Mouse (Mus musculus) kidney, postnatal 0 days (tissue): ENCODE results near the gene Dnm1l. TPM values are rescaled to one million over a fixed set of nuclear protein-coding genes. Genes with fewer than 3 reads are reported as not detected.

Experiments used
- ATAC-seq: fragments of 200-750 bp; cut with Nextera tagmentation; replicated peaks from 2 replicates; pipeline ENCODE4 v1.8.0; 2017; ENCODE audit warnings: low read depth, moderate number of reproducible peaks, moderate TSS enrichment, moderate library complexity; ENCODE audit not compliant: low FRiP score
- DNase-seq: peaks from one replicate; pipeline ENCODE4 v3.0.0-alpha.2; 2016; ENCODE audit warnings: low spot score
- H3K27ac ChIP-seq: fragments of 300-500 bp; sonication (generic); 2 replicates; pipeline ENCODE4 v1.5.1; 2014; ENCODE audit warnings: mild to moderate bottlenecking
- H3K27me3 ChIP-seq: fragments of 300-500 bp; sonication (generic); 2 replicates; pipeline ENCODE4 v1.6.1; 2014; ENCODE audit warnings: low read length, mixed read lengths; ENCODE audit not compliant: insufficient read depth
- H3K36me3 ChIP-seq: fragments of 300-500 bp; sonication (generic); 2 replicates; pipeline ENCODE4 v1.6.1; 2014; ENCODE audit warnings: low read length, mixed read lengths; ENCODE audit not compliant: insufficient read depth
- H3K4me1 ChIP-seq: fragments of 300-500 bp; sonication (generic); replicated peaks from 2 replicates; pipeline ENCODE4 v1.6.1; 2014; ENCODE audit warnings: antibody characterized with exemption, low read length, mixed read lengths; ENCODE audit not compliant: insufficient read depth
- H3K4me2 ChIP-seq: fragments of 300-500 bp; sonication (generic); 2 replicates; pipeline ENCODE4 v1.6.1; 2014; ENCODE audit warnings: mild to moderate bottlenecking, low read length, moderate library complexity, mixed read lengths
- H3K4me3 ChIP-seq: fragments of 300-500 bp; sonication (generic); replicated peaks from 2 replicates; pipeline ENCODE4 v1.5.1; 2014; ENCODE audit warnings: low read depth, low read length
- H3K9ac ChIP-seq: fragments of 300-500 bp; sonication (generic); 2 replicates; pipeline ENCODE4 v1.6.1; 2014; ENCODE audit warnings: low read depth, low read length
- H3K9me3 ChIP-seq: fragments of 300-500 bp; sonication (generic); replicated peaks from 2 replicates; pipeline ENCODE4 v1.6.1; 2016; ENCODE audit warnings: low read length, inconsistent platforms, mixed read lengths
- CTCF ChIP-seq: IDR thresholded peaks from 2 replicates; pipeline ENCODE4 v1.5.1; 2016; ENCODE audit warnings: antibody characterized with exemption, low read depth, mild to moderate bottlenecking, moderate library complexity
- WGBS: fragments of 180-500 bp; shearing (Covaris S2); extraction: QIAGEN DNeasy Blood & Tissue Kit; methylation state at CpG from one replicate; pipeline ENCODE4 v1.1.7; 2014; 5-methylcytosine and 5-hydroxymethylcytosine counted together
- polyA plus RNA-seq: library from polyadenylated mRNA; unstranded; fragments of >200 nt; fragmentation: Nextera tagmentation; extraction: Ambion mirVana; gene quantifications from 2 replicates; pipeline ENCODE4 v1.2.1, GENCODE M21; 2015

Gene Dnm1l
- polyA plus RNA-seq, 1 experiment from 2014 or later, result 42.6 TPM

DNA sequence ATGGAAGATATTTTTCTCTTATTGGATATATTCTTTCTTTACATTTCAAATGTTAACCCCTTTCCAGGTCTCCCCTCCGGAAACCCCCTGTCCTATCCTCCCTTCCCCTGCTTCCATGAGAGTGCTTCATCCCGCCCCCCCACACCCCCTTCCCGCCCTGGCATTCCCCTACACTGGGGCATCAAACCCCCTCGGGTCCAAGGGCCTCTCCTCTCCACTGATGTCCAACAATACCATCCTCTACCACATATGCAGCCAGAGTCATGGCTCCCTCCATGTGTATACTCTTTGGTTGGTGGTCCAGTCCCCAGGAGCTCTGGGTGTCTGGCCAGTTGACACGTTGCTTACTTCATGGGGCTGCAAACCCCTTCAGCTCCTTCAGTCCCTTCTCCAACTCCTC, 47.4 kb downstream of the Dnm1l start:
- TF ChIP-seq CTCF, result no peak
- H3K36me3 ChIP-seq, result peaks cover 24% of the 10 kb centered on the region
- WGBS, result 90% methylated on average over 5 of the region's 5 CpGs
- H3K27me3 ChIP-seq, result no peaks in the 10 kb centered on the region
- H3K9ac ChIP-seq, result no peak overlapping the region
- no peak for DNase-seq
- H3K27ac ChIP-seq, result no peak overlapping the region
- no peaks in the 10 kb centered on the region for H3K4me1 ChIP-seq
- H3K9me3 ChIP-seq, result no peaks in the 10 kb centered on the region
- ATAC-seq, result no peak; the same call in 1 of the 2 replicates
- H3K4me3 ChIP-seq, result no peak overlapping the region
- H3K4me2 ChIP-seq, result no peak overlapping the region

DNA sequence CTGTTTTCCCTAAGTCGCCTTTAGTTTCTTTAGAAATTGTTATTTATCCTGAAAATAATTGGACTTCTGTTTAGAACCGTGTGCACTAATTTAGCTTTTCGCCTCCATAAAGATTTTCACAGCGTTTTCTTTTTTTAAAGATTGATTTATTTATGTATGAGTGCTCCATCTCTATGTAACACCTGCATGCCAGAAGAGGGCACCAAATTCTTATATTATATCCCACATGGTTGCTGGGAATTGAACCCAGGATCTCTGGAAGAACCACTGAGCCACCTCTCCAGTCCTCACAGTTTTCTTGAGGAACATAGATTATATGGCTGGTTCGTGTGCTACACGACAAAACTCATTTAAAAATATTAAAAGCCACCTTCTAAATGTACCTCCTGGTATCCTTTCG, 54.9 kb downstream of the Dnm1l start:
- Histone ChIP-seq H3K4me1 (0 out of 2 replicates have a peak, but pooled peaks cover 2% of the 10 kb centered on the region), H3K9ac (peak overlapping the region; percentile 88; the same call in 1 of the 2 replicates), H3K9me3 (no peaks in the 10 kb centered on the region), H3K27me3 (no peaks in the 10 kb centered on the region), H3K27ac (peak overlapping the region; percentile 88), H3K4me3 (peak overlapping the region; percentile 80), H3K36me3 (0 out of 2 replicates have a peak, but pooled peaks cover 11% of the 10 kb centered on the region), H3K4me2 (peak overlapping the region; percentile 88)
- TF ChIP-seq CTCF, result peak; percentile 50
- ATAC-seq (no peak), DNase-seq (peak; percentile 50)
- WGBS, result 18% methylated on average over 7 of the region's 7 CpGs

DNA sequence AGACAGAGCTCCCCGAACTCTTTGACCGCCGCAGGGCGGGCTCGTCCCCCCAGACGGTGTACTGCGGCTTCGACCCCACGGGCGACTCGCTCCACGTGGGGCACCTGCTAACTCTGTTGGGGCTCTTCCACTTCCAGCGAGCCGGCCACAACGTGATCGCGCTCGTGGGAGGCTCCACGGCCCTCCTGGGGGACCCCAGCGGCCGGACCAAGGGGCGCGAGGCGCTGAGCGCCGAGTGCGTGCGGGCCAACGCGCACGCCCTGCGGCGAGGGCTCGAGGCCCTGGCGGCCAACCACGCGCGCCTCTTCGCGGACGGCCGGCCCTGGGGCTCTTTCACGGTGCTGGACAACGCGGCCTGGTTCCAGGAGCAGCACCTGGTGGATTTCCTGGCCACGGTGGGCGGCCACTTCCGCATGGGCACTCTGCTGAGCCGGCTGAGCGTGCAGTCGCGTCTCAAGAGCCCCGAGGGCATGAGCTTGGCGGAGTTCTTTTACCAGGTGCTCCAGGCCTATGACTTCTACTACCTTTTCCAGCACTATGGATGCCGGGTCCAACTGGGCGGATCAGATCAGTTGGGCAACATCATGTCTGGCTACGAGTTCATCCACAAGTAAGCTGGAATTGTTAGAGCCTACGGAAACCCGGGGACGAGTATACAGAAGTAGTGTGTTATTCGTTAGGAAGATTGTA, 55.5 kb downstream of the Dnm1l start:
- Histone ChIP-seq H3K27me3 (no peaks in the 10 kb centered on the region), H3K9me3 (no peaks in the 10 kb centered on the region), H3K36me3 (0 out of 2 replicates have a peak, but pooled peaks cover 11% of the 10 kb centered on the region), H3K27ac (peak overlapping the region; percentile 88), H3K9ac (peak overlapping the region; percentile 88), H3K4me1 (0 out of 2 replicates have a peak, but pooled peaks cover 2% of the 10 kb centered on the region), H3K4me3 (peak overlapping the region; percentile 80), H3K4me2 (peak overlapping the region; percentile 88)
- TF ChIP-seq CTCF, result no peak
- DNase-seq (peak; percentile 43), ATAC-seq (peak; percentile 62)
- under 1% methylated on average over 60 of the region's 61 CpGs for WGBS

DNA sequence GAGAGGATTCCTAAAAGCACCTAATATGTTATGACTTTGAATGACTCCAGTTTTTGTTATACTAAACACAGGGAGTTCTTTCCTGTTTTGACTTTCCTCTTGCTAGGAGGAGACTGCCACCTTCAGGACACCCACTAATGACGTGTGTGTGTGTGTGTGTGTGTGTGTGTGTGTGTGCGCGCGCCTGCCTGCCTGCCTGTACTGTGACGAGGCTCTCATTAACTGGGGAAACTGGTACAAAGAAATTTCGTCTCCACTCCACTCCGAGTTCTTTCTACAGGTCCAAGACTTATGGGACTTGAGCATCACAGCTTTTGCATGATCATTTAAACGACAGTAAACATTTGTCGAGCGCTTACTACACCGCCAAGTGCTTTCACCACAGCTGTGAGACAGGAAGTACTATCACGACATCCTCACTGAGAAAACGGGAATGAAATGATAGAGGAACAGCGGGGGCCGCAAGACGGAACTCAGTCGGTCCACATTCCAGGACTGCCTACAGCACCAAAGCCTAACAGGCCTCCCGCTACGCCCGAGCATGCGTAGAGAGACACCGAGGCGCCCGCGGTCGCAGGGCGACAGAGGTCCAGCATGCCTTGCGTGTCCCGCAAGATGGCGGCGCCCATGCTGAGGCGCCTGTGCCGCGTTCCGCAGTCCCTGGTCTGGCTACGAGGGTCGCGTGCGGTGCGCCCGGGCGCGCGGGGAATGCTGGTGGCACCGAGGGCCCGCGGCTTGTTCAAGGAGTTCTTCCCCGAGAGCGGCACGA, 56.2 kb downstream of the Dnm1l start, which contains the start of gene Yars2:
Gene Yars2 (plus strand): TSS at position 597 of the 769 bp plus-strand sequence.
- H3K36me3 ChIP-seq, result 0 out of 2 replicates have a peak, but pooled peaks cover 11% of the 10 kb centered on the region
- TF ChIP-seq CTCF, result peak; percentile 88
- H3K9ac ChIP-seq, result peak within 1 kb of the TSS; percentile 88
- H3K4me1 ChIP-seq, result 0 out of 2 replicates have a peak, but pooled peaks cover 2% of the 10 kb centered on the region
- ATAC-seq (peak; percentile 98), DNase-seq (peak; percentile 95)
- peak within 1 kb of the TSS; percentile 88 for H3K27ac ChIP-seq
- no peaks in the 10 kb centered on the region for H3K27me3 ChIP-seq
- peak within 1 kb of the TSS; percentile 88 for H3K4me2 ChIP-seq
- under 1% methylated on average over 50 of the region's 50 CpGs for WGBS
- H3K9me3 ChIP-seq, result no peaks in the 10 kb centered on the region
- peak within 1 kb of the TSS; percentile 80 for H3K4me3 ChIP-seq

DNA sequence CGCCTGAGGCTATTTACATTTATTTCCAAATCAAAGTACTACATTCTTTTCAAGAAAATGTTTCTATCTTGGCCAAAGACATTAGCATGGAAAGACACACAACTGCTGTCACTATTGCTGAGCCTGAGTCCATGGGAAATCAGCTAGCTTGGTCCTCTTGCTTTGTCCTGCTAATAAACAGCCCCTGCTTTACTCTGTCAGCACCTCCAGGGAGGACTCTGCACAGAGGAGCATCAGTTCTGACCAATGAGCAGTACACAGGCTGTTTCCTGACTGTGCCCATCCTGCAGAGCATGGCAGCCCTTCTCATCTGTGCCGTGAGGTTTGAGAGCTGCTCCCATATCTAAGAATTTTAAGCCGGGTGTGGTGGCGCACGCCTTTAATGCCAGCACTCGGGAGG, 85.0 kb downstream of the Dnm1l start:
- Histone ChIP-seq H3K9ac (no peak overlapping the region), H3K36me3 (no peaks in the 10 kb centered on the region), H3K4me3 (no peak overlapping the region), H3K9me3 (no peaks in the 10 kb centered on the region), H3K4me2 (no peak overlapping the region), H3K27me3 (no peaks in the 10 kb centered on the region), H3K27ac (no peak overlapping the region), H3K4me1 (no peaks in the 10 kb centered on the region)
- no peak for TF ChIP-seq CTCF
- ATAC-seq (no peak), DNase-seq (no peak)
- WGBS, result 86% methylated on average over 6 of the region's 6 CpGs

DNA sequence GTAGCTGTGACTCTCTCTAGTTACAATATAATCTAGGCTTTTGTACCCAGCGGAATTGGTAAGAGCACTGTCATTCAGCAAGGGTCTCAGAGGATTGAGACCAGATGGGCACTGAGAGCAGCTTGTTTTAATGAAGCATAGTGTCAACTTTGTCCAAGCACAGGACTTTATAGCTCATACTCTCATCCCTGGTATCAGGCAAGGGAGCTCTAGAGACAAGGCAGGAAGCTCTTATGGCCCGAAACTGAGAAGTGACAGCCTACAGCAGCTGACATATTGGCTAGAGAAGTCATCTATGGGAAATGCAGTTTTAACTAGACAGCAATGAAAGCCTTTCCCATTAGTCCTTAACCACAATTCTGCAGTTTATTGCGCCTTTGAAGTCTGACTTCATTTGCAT, 85.8 kb downstream of the Dnm1l start:
- no peak overlapping the region for H3K4me2 ChIP-seq
- no peaks in the 10 kb centered on the region for H3K27me3 ChIP-seq
- 37% methylated on average over 3 of the region's 3 CpGs for WGBS
- no peaks in the 10 kb centered on the region for H3K9me3 ChIP-seq
- no peak overlapping the region for H3K4me3 ChIP-seq
- no peak overlapping the region for H3K9ac ChIP-seq
- H3K27ac ChIP-seq, result no peak overlapping the region
- no peak for DNase-seq
- ATAC-seq, result no peak
- no peaks in the 10 kb centered on the region for H3K36me3 ChIP-seq
- no peaks in the 10 kb centered on the region for H3K4me1 ChIP-seq
- TF ChIP-seq CTCF, result no peak
